Mouse (Mus musculus) thymus, adult 18-20 months (tissue): ENCODE data around the gene Vrk1.

Experiments
- DNase-seq, 2 experiments: peaks; one replicate each; pipeline ENCODE4 v3.0.0; 2022; ENCODE audit warnings: mixed read lengths in 2 of 2

Gene Vrk1

DNA sequence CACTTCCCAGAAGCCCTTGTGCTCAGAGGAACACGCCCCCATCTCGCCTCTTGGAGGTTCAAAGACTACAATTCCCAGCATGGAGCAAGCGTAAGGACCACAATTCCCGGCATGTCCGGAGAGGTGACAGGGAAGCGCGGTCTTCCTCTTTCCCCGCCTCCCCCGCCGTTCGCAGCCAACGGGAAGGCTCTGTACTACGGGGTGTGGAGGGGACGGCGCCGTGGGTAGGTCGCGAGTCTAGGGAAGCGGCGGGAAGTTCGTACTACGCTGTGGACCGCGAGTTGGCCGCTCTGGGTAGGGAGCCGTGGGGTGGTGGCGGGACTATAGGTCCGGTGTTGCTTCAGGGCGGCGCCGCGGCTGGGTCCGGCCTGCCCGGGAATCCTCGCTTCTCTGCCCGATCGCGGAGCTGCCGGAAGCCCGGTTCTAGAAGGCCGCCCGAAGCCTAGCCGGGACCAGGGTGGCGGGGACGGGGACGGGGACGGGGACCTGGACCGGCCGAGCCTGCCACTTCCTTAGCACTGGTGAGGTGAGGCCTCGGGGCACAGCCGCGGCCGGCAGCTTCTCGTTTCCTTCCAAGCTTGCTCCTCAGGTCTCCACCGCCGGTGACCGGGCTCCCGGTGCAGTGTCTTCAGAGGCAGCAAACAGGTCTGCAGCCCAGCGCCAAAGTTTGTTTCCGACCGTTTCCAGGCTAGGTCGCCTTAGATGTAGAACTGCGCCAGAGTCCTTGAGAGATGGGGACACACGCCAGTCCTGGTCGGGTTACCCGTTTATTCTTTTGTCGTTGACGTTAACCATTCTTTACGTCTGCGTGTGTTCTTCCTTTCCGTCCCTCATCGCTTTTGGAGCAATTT lies at the start of gene Vrk1:
TSS of gene Vrk1 (plus strand) at position 164 of the 851 bp plus-strand sequence.
- DNase-seq, result peak; percentile 91 to 94

DNA sequence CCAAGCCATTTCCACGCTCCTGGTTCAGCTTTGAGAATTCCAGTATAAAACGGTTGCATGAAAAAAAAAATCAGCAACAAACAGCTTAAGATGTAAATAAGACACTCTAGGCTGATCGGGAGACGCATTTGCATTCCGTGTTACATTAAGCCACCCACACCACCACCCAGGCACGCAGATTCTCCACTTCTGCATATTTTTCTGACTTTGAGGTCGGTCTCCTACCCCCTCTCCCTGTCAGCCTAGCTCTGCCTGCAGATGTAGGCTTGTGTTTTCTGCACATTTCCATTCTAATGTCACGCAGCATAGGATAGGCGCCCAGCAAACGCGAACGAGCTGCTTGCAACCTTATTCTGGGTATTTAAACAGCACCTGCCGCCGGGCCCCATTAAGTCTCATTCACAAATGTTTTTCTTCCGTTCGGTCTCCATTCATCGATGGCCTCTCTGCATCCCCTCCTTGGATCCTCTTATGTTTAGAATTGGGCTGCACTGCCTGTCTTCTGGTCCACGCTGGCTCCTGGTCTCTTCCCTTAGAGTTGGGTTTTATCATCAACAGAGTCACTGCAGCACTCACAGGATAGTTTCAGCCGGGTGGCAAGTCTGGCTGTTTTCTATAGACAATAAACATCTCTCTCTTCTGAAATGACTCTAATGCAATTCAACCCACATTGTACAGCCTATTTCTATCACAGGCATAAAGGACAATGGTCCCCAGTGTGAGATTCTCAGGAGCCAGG lies 49.3 kb upstream of the Vrk1 start:
- no peak for DNase-seq

DNA sequence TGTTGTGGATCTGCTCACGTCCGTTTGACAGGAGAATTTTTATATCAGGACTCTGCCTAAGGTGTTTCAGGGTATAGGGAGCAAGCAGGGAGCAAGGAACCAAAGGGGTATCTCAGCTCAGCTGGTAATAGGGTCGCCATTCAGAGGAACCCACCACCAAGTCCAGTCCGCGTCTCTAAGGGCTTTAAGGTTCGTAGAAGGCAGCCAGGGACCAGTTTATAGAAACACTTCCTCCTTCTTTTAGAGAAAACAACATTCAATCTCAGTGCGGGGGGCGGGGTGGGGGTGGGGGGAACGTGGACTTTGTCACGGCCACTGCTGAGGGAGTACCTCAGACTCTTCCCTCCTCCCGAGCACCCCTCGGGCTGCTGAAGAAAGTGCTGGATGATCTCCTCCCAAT lies 48.4 kb upstream of the Vrk1 start:
- DNase-seq, result no peak

DNA sequence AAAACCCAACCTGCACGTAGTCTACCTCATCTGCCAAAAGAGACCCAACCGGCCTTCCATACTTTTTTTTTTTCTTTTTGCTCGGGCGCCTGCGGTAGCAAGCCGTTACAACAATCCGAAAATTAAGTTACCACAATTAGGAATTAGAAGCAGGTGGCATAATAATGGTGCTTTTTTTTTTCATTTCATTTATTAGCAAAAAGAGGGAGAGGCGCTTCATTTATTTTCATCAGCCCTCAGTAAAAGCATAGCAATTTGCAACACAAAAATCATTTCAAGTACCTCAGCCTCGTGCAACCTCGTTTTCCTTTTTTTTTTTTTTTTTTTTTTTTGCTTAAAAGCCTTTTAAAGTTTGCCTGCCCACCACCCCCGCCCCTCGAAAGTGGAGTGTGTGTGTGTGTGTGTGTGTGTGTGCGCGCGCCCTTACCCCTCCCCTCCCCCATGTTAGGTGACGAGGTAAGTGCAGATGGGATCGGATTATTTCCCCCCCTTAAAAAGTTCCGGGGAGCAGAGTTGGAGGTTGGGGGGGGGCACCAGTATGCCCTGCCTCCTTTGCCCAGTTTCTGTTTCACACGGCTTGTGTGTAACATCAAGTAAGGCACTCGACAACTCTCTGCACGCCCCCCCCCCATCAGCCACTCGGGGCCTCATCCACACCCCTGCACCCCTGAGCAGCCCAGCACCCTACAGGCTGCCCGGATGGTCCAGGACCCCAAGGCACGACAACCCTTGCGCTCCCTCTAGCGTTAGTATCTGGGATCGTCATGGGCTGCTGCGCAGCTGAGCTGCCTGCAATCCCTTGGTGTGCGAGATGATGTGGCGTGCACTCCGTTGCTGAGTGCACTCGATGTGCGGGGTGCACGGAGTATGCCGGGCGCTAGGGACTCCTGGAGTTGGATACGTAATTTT lies 47.7 kb upstream of the Vrk1 start:
- peak; percentile 72 to 75 for DNase-seq

DNA sequence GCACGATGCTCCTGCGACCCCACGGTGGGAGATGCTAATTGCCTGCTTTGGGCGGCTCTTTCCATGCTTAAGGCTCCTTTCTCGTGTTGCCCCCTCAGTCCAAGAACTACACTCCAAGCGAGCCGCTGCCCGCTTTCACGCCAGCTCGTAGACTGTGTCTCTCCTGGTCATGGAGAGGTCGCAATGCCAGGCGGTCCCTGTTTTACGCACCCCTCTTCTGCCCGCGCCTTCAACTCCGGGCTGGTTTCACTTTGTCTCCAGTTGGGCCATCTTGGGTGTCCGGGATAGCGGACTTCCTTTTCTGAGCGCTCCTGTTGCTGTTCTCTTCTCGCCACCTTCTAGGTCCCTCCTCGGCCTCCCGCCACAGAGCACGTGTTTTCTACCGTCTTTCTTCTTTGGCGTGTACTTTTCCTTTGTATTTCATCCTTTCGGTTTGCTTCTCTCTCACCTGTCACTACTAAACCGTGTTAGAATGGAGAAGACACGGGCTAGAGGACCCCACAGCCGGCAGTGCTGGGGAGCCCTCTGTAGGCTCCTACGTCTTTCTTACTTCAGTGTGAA lies 46.9 kb upstream of the Vrk1 start:
- no peak for DNase-seq

DNA sequence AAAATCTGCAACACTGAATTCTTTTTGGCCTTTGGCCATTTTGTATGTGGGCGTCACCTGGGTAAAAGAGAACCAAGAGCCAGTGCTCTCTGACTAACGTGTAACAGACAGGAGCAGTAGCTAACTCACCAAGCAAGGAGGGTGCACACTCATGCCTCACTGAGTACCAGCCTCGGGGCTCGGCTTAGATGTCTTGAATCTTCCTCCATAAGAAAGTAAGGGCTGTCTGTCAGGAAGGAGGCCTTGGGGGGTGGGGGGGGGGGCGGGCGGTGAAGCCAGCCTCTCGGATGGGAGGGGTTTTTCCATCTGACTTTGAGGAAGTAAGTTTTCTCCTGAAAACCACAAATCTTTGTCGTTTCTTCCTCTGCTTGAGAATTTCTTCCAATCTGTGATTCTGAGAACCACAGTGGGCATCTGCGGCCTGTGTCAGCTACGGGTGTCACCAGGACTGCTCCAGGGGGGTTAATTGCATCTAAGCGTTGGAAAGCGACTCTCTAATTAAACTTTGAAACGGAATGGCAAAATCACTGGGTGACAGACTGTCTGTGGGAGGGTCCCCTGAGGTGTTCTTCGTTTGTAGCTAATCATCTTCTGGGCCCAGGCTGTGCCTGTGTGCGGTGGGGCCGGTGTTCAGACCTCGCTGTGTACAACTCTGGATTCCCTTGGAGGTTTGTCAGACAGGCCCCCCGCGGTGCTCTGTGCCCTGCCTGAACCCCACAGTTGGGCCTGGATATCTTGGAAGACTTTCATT lies 43.0 kb upstream of the Vrk1 start:
- DNase-seq, result no peak

DNA sequence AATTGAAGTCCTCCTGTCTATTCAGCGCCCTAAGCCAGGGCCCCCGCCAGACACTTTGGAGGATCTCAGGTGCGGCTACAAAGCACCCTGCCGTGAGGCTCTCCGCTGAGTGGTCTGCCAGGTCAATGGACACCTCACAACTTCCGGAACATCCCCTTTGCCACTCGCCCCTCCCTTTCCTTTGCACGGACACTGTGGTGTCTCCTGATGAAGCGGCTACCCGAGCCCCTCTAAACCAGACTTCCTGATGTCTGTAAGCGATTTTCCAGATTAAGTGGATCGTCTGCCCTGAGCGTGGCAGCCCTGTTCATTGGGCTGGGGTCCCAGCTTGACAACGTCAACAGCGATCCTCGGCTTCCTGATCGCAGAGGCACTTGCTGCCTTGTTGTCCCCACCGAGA lies 42.2 kb upstream of the Vrk1 start:
- DNase-seq, result no peak

DNA sequence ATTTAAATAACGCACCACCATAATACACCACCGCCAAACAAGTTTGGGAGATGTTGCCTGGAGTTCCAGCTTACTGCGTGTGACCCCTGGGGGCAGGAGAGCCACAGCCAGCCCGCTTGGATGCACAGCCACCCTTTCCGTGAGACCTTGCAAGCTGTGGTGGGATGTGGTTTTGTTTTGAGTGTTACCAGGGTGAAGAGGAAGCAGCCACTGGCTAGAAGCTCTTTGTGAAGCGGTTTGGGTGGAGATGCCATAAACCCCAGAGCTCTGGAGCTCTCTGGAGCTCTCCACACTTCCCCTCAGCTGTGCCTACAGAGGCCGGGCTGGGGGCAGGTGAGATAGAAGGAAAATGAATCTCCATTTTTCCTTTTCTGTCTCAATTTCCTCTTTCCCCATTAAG lies 38.8 kb upstream of the Vrk1 start:
- DNase-seq, result peak in 1 of 2 experiments; percentile 33

DNA sequence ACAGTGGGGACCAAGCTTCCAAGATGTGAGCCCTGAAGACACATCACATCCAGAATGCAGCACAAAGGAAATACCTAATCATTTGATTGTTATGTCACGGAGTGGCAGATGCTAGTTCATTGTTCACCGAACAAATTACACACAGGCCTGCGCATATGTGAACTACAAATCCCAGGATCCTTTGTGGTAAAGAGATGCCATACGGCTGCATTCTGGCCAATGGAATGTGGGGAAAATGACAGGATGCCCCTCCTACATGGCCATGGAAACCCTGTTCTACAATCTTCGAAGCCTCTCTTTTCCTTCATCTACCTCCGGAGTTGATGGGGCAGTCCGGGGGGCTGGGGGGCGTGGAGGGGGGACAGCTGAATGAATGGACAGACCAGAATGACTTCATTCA lies 37.4 kb upstream of the Vrk1 start:
- DNase-seq, result no peak

DNA sequence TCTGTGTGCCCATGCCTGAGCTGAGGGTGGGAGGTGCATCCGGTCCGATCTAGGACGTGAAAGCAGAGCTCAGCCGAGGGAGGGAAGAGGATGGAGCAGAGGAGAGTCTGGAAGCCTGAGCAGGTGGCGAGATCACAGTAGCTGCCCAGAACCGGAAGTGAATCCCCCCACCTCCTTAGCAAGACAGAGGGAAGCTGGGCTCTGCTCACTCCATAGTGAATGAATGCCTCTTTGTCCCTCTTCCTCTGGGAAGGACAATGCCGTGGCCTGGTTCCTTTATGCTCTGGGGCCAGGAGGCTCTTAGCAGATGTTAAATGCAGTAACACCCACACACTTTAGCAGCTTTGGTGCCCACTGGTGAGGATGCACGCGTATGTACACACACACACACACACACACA lies 36.3 kb upstream of the Vrk1 start:
- no peak for DNase-seq

DNA sequence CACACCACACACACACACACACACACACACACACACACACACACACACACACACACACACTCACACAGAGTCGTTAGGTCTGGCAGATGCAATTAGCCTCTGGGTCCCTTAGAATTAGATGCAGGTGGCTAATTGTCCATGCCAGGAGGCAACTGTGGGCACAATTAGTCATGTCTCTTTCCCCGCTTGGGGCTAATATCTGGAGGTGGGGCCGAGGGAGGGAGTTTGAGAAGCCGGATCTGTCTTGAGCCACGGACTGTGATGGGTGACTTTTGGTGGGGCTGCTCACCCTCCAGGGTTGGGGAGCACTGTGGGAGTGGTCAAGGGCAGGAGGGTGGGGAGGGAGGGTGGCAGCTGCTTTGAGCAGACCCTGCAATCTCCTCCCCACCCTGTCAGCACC lies 35.9 kb upstream of the Vrk1 start:
- DNase-seq, result no peak

DNA sequence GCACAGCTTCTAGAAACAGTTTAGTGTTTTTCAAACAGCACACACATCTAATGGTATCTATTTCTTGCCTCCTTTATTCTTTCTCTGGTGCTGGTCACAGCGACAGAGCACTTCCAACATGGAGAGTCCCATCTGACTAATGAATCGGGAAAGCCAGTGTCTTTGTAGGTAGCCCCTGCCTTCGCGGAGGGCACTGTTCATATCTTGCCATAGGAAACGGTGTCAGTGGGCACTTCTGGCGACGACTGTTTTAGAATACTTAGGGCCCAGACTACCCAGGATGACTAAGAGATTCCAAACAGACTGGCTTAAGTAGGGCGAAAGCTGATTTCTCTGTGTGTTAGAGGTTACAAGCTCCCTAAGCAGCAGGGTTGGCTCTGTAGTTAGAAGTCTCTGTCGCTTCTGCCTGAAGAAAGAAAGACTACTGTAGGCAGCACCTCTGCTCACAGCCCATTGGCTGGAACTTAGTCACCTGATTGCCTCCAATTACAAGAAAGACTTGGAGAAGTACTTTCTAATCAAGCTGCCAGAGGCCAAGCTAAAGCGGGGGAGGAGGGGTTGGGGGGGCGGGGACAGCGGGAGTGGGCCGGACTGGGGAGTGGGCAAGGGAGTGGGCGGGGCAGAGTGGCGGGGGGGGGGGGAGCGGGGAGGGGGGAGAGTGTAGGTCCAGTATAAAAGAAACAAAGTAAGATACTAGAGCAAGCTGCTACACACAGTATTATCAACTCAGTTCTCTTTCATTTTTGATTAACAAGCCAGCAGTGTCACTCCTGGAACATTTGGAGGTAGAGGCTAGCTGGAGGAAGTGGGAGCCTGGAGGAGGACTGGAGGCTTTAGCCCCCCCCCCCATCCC lies 28.7 kb upstream of the Vrk1 start:
- DNase-seq, result no peak

DNA sequence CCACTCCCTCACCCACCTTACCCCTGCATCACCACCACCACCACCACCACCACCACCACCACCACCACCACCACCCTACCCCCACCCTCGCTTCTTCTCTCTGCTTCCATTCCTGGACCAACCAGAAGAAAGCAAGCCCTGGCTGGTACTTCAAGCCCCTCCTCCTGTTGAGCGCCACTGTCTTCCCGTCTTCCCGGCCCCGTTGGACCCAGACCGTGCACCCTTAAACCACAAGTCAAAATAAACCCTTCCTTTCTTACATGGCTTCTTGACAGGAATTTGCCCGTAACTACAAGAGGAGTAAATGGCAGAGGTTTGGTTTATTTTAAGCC lies 28.1 kb upstream of the Vrk1 start:
- no peak for DNase-seq

DNA sequence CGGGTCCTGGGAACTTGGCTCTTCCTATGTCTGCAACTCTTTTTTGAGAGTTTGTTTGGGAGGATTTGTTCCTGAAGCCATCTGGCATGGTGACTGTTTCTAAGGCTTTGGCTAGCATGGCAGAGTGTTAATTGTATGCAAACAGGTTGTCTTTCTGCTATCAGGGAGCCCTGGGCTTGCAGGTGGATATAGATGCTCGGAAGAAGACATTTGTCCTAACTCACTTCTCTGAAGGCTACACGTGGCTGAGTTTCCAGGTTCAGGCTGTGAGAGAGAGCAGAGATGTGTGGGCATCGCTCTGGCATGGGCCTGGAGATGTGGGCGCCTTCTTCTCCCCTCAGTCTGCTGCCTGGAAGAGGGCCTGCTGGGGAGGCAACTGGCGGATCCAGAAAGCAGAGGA lies 27.4 kb upstream of the Vrk1 start:
- DNase-seq, result no peak

DNA sequence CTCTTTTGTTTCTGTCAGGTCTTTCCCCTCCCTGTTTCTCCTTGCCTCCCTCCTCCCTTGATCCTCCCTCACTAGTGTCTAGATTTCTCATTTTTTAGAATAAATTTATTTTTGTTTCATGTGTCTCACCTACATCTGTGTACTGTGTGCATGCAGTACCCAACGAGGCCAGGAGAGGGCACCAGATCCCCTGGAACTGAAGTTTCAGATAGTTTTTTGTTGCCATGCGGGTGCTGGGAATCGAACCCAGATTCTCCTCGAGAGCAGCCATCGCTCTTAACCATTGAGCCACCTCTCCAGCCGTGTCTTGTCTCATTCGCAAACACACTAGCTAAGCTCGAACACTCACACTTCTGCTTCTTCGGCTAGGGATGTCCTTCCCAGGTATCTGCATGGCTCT lies 26.5 kb upstream of the Vrk1 start:
- DNase-seq, result no peak

DNA sequence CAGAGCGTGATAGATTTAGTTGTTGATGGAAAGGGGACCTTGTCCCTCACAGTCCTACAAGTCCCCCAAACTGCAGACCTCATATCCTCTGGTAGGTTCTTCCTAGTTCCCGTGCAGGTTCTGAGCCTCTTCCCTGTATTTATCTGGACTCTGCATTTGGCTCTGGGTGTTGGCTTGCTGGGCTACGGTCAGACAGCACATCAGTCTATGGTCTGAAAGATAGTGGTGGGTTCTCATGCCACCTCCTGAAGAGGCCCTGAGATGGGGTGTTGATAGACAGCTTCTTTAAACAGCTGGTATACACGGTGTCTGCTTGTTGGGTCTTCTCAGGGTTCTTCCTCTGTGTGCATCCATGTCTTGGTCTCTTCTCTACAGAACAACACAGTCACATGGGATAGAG lies 21.6 kb upstream of the Vrk1 start:
- DNase-seq, result no peak

DNA sequence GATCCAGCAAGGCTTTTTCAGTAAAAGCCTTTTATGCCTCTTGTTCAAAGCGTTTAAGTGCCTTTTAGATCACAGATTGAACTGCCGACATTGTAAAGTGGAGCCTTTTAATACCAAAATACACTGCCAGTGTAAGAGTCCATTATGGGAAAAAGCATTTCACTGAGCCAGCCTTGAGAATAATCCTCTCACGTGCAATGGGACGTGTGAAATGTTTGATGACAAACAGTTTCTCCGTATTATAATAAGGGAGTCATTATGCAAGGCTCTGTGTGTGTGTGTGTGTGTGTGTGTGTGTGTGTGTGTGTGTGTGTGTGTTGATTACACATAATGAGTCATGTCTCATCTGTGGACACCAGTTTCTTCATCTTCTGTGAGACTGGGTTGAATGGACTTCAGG lies 17.3 kb upstream of the Vrk1 start:
- no peak for DNase-seq

DNA sequence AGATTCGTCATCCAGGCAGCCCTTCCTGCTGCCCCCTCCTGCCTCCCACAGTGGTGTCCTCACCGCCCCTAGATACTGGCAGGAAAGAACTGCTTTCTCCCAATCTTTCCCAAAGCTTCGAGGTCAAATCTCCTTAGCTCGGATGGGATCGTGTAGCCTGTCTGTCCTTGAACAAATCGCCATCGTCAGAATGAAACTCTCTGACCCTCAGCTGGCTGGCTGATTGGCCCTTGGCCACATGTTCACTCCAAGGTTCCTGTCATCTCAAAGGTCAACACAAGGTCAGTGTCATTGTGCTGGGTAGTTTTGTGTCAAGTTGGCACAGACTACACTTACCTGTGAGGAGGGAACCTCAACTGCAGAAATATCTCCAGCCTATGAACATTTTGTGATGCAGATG lies 16.7 kb upstream of the Vrk1 start:
- DNase-seq, result no peak

DNA sequence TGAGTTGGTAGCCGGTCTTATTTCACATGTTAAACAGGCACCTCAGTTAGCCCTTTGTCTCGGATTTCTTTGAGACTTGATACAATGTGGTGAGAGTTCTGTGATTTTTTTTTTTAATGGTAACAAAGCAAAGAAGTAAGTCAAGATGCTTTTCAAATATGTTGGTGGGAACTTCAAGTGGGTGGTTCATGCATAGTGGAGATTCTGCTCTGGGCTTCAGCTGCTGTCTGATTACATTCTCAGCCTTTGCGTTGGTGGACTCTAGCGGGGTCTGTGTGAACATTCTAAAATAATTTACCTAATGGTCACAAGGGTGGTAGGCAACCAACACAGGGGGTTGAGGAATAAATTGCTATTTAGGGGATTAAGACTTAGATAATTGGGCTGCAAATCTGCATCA lies 14.1 kb upstream of the Vrk1 start:
- no peak for DNase-seq

DNA sequence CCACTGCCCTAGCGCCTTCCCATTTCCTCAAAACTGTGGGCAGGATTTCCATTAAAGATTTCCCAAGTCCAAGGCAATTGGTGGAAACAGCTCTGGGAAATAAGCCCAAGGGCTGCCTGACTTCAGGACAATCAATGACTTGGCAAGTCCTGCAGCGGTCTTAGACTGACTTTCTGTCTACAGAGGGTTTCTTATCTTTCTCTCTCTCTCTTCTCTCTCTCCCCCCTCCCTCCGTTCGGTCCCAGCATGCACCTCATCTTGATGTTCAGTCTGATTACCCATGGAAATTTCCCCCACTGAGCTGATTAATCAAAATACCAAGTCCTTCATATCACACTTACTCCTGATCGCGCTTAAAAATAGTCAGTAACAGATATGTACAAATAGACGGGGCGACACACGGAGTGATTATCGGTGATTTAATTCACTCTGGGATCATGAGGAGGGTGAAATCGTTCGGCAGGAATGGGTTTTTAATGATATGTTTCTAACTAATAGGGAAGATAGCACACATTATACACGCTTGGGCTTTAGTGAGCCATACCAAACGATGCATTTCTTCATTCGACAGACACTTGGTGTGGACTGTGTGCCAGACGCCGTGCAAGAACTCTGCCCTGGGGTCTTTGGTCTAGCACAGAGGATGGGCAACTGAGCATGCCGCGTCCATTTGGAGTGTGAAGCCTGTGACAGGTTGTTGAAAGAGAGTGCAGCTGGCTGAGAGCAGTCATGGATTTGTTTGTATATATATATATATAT lies 12.8 kb upstream of the Vrk1 start:
- DNase-seq, result no peak

DNA sequence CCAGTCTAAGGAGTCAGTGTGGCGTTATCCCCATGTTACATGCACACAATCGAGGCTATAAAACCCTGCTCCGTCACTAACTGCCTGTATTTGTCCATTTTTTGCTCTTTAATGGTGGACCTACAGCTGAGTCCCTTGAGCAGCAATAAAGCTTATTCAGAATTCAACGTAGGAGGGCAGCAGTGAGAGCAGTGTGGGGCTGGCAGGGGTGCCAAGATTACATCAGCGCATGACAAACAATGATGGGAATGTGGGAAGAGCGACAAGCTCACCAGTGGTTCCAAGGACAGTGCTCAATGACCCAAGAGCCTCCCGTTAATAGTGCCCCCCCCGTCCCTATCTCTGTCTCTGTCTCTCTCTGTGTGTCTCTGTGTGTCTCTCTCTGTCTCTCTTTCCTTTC lies 8.3 kb upstream of the Vrk1 start:
- DNase-seq, result no peak
